Mouse (Mus musculus) ES-Bruce4 (cell line): ENCODE data around the gene Rilpl1.

Experiments
- CTCF ChIP-seq: IDR thresholded peaks from one replicate; pipeline ENCODE4 v1.8.1; 2011; ENCODE audit warnings: low read depth, low read length
- POLR2A ChIP-seq: IDR thresholded peaks from one replicate; pipeline ENCODE4 v1.8.1; 2011; ENCODE audit warnings: low read length; ENCODE audit not compliant: insufficient read depth

GRCm38 (mm10) chr5:124482966-124483654 is 48.1 kb downstream of the Rilpl1 start, which contains the start of gene Snrnp35:
- TF ChIP-seq POLR2A (no peak), CTCF (no peak)
